Mouse (Mus musculus) liver, postnatal 0 days (tissue): ENCODE measurements at regions not wholly inside any gene's neighbourhood (a gene's known extent, or its start where the extent isn't known, plus 50 kb on each side); places are given as distances from the start of the nearest gene placed in this dataset.

ENCODE experiments used
- CTCF ChIP-seq: sonication (generic); IDR thresholded peaks from 2 replicates; pipeline ENCODE4 v1.5.1; 2016; ENCODE audit warnings: antibody characterized with exemption, low read depth
- EP300 ChIP-seq: IDR thresholded peaks from 2 replicates; pipeline ENCODE4 v1.6.1; 2016; ENCODE audit warnings: antibody characterized with exemption, low read depth, mild to moderate bottlenecking

DNA sequence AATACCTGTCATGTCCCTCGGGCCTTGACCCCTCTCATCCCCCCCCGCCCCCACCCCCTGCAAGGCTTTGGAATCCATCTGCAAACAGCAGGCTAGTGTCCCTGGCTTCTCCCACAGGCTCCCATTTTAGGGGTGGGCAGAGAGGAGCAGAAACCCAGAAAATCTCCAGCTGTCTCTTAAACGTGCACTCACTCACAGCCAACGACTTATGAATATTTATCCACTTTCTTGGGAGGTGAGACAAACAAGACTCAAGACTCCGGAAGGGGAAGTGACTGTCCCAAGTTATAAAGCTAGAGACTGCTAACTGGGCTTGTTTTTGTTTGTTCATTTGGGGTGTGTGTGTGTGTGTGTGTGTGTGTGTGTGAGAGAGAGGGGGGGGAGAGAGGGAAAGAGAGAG lies 87.9 kb upstream of the Ptpn1 start:
- TF ChIP-seq CTCF (no peak), EP300 (no peak)
